Mouse (Mus musculus) embryonic facial prominence, embryonic 10.5 days (tissue): Measurements from ENCODE around the gene Gm4969. TPM values are rescaled to one million over a fixed set of nuclear protein-coding genes. Genes with fewer than 3 reads are reported as not detected.

Experiments
- DNase-seq: peaks from one replicate; pipeline ENCODE4 v3.0.0-alpha.2; 2017; ENCODE audit warnings: low spot score
- H3K27ac ChIP-seq: fragments of 300-500 bp; sonication (generic); replicated peaks from 2 replicates; pipeline ENCODE4 v1.5.1; 2016; ENCODE audit warnings: mild to moderate bottlenecking
- H3K27me3 ChIP-seq: fragments of 300-500 bp; sonication (generic); replicated peaks from 2 replicates; pipeline ENCODE4 v1.6.1; 2016; ENCODE audit warnings: low read depth, mild to moderate bottlenecking; ENCODE audit not compliant: poor library complexity, severe bottlenecking
- H3K36me3 ChIP-seq: fragments of 300-500 bp; sonication (generic); replicated peaks from 2 replicates; pipeline ENCODE4 v1.6.1; 2016; ENCODE audit warnings: mild to moderate bottlenecking, moderate library complexity
- H3K4me1 ChIP-seq: fragments of 300-500 bp; sonication (generic); 2 replicates; pipeline ENCODE4 v1.6.1; 2016
- H3K4me3 ChIP-seq: fragments of 300-500 bp; sonication (generic); 2 replicates; pipeline ENCODE4 v1.5.1; 2016; ENCODE audit warnings: mild to moderate bottlenecking, moderate library complexity
- H3K9me3 ChIP-seq: fragments of 300-500 bp; sonication (generic); 2 replicates; pipeline ENCODE4 v1.6.1; 2016; ENCODE audit warnings: mild to moderate bottlenecking
- WGBS: fragments of 180-500 bp; shearing (Covaris S2); methylation state at CpG from one replicate; pipeline ENCODE4 v1.1.7; 2016; 5-methylcytosine and 5-hydroxymethylcytosine counted together
- polyA plus RNA-seq: library from polyadenylated mRNA; unstranded; fragments of >200 nt; fragmentation: Nextera tagmentation; extraction: Ambion mirVana; gene quantifications from 2 replicates; pipeline ENCODE4 v1.2.1, GENCODE M21; 2016

Gm4969 gene
- polyA plus RNA-seq, 1 experiment from 2014 or later: 1.9 TPM

GRCm38 (mm10) chr7:19131324-19131848, 13.2 kb upstream of the Gm4969 start:
- H3K27me3 ChIP-seq: no peaks in the 10 kb centered on the region
- under 1% methylated on average over 39 of the region's 39 CpGs for WGBS
- H3K27ac ChIP-seq: peak overlapping the region; percentile 87
- no peaks in the 10 kb centered on the region for H3K9me3 ChIP-seq
- DNase-seq: peak; percentile 99
- peak overlapping the region; percentile 58 for H3K4me3 ChIP-seq
- H3K36me3 ChIP-seq: peaks cover 52% of the 10 kb centered on the region
- H3K4me1 ChIP-seq: peaks cover 17% of the 10 kb centered on the region

DNA sequence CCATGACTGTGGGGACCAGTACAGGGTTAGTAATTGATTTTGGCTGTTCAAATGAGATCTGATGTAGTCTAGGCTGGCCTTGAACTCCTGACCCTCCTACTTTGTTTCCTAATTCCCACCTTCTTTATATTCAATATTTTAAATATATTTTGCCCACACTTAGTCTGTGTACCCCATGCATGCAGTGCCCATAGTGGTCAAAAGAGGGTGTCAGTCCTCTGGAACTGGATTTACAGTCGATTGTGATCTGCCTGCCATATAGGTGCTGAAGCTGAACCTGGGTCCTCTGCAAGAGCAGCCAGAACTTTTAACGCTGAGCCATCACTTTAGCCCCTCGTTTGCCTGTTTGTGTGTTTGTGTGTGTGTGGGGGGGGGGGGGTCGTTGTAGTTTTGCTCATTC, 12.5 kb upstream of the Gm4969 start:
- Histone ChIP-seq H3K36me3 (peaks cover 49% of the 10 kb centered on the region), H3K27ac (peak overlapping the region; percentile 87), H3K4me3 (peak overlapping the region; percentile 58), H3K9me3 (no peaks in the 10 kb centered on the region), H3K4me1 (peaks cover 17% of the 10 kb centered on the region), H3K27me3 (no peaks in the 10 kb centered on the region)
- WGBS: 29% methylated on average over 4 of the region's 4 CpGs
- no peak for DNase-seq

GRCm38 (mm10) chr7:19129396-19129795, 11.2 kb upstream of the Gm4969 start:
- Histone ChIP-seq H3K4me3 (no peak overlapping the region), H3K4me1 (peaks cover 22% of the 10 kb centered on the region), H3K27me3 (no peaks in the 10 kb centered on the region), H3K36me3 (peaks cover 36% of the 10 kb centered on the region), H3K27ac (no peak overlapping the region), H3K9me3 (no peaks in the 10 kb centered on the region)
- no peak for DNase-seq
- 97% methylated on average over 5 of the region's 5 CpGs for WGBS

DNA sequence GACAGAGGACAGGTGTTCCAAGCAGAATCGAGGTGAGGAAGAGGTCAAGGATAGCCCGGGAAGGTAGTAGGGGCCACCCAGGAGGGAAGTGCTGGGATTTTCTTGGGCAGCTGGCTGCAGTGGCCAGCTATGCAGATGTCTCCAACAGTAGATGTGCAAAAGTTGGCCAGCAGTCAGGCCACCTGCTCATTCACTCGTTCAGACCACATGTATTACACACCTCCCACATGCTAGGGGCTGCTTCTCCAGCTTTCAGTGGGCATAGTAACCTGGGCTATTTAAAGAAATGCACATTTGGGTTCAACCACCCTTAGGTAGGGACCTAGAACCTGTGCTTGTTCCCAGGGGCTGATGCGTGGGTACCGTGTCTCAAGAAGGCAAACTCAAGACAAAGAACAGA, 9.6 kb upstream of the Gm4969 start:
- no peak for DNase-seq
- Histone ChIP-seq H3K9me3 (no peaks in the 10 kb centered on the region), H3K36me3 (peaks cover 28% of the 10 kb centered on the region), H3K27me3 (no peaks in the 10 kb centered on the region), H3K27ac (no peak overlapping the region), H3K4me3 (no peak overlapping the region), H3K4me1 (peaks cover 22% of the 10 kb centered on the region)
- WGBS: 91% methylated on average over 5 of the region's 5 CpGs

DNA sequence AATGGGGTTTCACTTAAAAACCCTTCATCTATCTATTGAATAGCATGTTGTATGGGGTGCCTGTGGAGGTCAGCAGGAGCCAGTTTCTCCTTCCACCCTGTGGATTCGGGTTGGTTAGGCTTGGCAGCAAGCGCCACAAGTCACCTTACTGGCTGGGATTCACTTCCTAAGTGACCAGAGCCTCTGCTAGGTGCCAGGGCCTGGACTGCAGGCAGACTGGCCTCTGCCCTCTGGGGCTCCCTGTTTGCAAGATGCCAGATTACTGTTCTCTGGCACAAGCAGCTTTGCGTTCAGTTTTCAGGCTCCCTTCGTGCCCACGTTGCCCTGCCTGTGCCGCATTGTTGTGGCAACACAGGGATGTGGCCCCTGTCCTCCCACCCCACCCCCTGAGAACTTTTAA, 6.5 kb upstream of the Gm4969 start:
- H3K4me1 ChIP-seq: peaks cover 18% of the 10 kb centered on the region
- H3K27me3 ChIP-seq: no peaks in the 10 kb centered on the region
- no peak for DNase-seq
- 91% methylated on average over 6 of the region's 6 CpGs for WGBS
- H3K4me3 ChIP-seq: no peak overlapping the region
- H3K36me3 ChIP-seq: peaks cover 33% of the 10 kb centered on the region
- no peaks in the 10 kb centered on the region for H3K9me3 ChIP-seq
- H3K27ac ChIP-seq: no peak overlapping the region

DNA sequence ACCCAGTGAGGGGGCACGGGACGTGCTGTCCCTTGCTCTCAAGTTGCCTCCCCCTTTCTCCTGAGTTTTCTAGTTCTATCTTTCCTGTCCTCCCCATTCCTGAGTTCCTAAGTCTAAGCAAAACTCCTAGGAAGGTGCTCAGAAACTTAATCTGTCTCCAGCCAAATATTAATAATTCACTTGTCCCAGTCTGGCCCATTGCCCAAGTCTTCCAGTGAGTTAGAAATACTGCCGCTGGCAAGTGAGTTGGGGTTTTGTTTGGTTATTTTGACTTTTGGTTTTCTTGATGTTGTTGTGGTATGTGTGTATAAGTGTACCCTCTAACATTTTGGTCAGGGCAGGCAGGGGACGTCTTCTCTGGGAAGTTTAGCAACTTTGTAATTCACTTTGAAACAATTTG, 3.5 kb upstream of the Gm4969 start:
- Histone ChIP-seq H3K27me3 (peaks cover 12% of the 10 kb centered on the region), H3K27ac (no peak overlapping the region), H3K9me3 (peaks cover 11% of the 10 kb centered on the region), H3K4me1 (peaks cover 24% of the 10 kb centered on the region), H3K4me3 (no peak overlapping the region), H3K36me3 (peaks cover 13% of the 10 kb centered on the region)
- WGBS: 94% methylated on average over 4 of the region's 4 CpGs
- DNase-seq: no peak

GRCm38 (mm10) chr7:19119631-19120429, 1.7 kb upstream of the Gm4969 start, which contains the start of gene Fbxo46:
Gene Fbxo46, plus strand, starts transcription at chr7:19119859.
- Histone ChIP-seq H3K36me3 (peaks cover 9% of the 10 kb centered on the region), H3K9me3 (peaks cover 13% of the 10 kb centered on the region), H3K27ac (peak within 1 kb of the TSS; percentile 85), H3K27me3 (peaks cover 12% of the 10 kb centered on the region), H3K4me3 (peak within 1 kb of the TSS; percentile 73), H3K4me1 (peaks cover 22% of the 10 kb centered on the region)
- peak; percentile 92 for DNase-seq
- 4% methylated on average over 34 of the region's 34 CpGs for WGBS

DNA sequence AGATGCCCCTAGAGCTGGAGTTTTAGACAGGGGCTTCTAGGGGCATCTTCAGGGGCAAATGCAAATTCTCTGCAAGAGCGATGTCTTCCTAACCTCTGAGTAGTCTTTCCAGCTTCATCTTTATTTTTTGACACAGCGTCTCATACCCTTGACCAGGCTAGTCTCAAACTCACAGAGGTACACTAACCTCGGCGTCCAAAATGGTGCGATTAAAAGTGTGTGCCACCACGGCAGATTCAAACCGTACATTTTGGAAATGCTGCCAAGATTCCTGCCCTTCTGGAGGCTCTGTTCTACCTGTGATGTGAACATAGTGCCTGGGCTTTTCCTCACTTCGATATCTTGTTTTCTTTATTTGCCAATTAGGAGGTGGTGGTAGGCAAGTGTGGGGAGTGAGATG, 915 bp upstream of the Gm4969 start:
- peaks cover 19% of the 10 kb centered on the region for H3K4me1 ChIP-seq
- DNase-seq: no peak
- H3K27ac ChIP-seq: no peak overlapping the region
- peak overlapping the region; percentile 73; the same call in 1 of the 2 replicates for H3K4me3 ChIP-seq
- H3K36me3 ChIP-seq: peaks cover 9% of the 10 kb centered on the region
- peaks cover 12% of the 10 kb centered on the region for H3K27me3 ChIP-seq
- 93% methylated on average over 8 of the region's 8 CpGs for WGBS
- peaks cover 13% of the 10 kb centered on the region for H3K9me3 ChIP-seq

- WGBS: 80% methylated on average over 1 of the region's 1 CpGs
- H3K4me3 ChIP-seq: no peak overlapping the region
- DNase-seq: no peak
Measured at GRCm38 (mm10) chr7:19109565-19109964, 8.6 kb downstream of the Gm4969 start.

GRCm38 (mm10) chr7:19107436-19107835, 10.7 kb downstream of the Gm4969 start:
- Histone ChIP-seq H3K4me3 (no peak overlapping the region), H3K4me1 (0 out of 2 replicates have a peak, but pooled peaks cover 2% of the 10 kb centered on the region), H3K27ac (no peak overlapping the region), H3K36me3 (no peaks in the 10 kb centered on the region), H3K27me3 (no peaks in the 10 kb centered on the region), H3K9me3 (no peaks in the 10 kb centered on the region)
- no peak for DNase-seq
- WGBS: 65% methylated on average over 3 of the region's 3 CpGs

More at GRCm38 (mm10) chr7:19109565-19109964, 8.6 kb downstream of the Gm4969 start:
- Histone ChIP-seq H3K4me1 (0 out of 2 replicates have a peak, but pooled peaks cover 2% of the 10 kb centered on the region), H3K27ac (no peak overlapping the region), H3K9me3 (no peaks in the 10 kb centered on the region), H3K36me3 (no peaks in the 10 kb centered on the region), H3K27me3 (no peaks in the 10 kb centered on the region)

- no peaks in the 10 kb centered on the region for H3K9me3 ChIP-seq
- no peaks in the 10 kb centered on the region for H3K4me1 ChIP-seq
- no peak overlapping the region for H3K4me3 ChIP-seq
- H3K27me3 ChIP-seq: no peaks in the 10 kb centered on the region
- H3K36me3 ChIP-seq: no peaks in the 10 kb centered on the region
- no peak for DNase-seq
- H3K27ac ChIP-seq: no peak overlapping the region
- 80% methylated on average over 2 of the region's 2 CpGs for WGBS
Measured at GRCm38 (mm10) chr7:19104486-19104885, 13.7 kb downstream of the Gm4969 start.

- no peak for DNase-seq
Measured at GRCm38 (mm10) chr7:19103741-19104140, 14.4 kb downstream of the Gm4969 start.

GRCm38 (mm10) chr7:19100290-19100689, 17.9 kb downstream of the Gm4969 start:
- no peak overlapping the region for H3K27ac ChIP-seq

More at GRCm38 (mm10) chr7:19103741-19104140, 14.4 kb downstream of the Gm4969 start:
- Histone ChIP-seq H3K4me1 (peaks cover 1% of the 10 kb centered on the region; the same call in 1 of the 2 replicates), H3K9me3 (no peaks in the 10 kb centered on the region), H3K4me3 (no peak overlapping the region), H3K27ac (no peak overlapping the region), H3K27me3 (no peaks in the 10 kb centered on the region), H3K36me3 (no peaks in the 10 kb centered on the region)

More at GRCm38 (mm10) chr7:19100290-19100689, 17.9 kb downstream of the Gm4969 start:
- 86% methylated on average over 1 of the region's 1 CpGs for WGBS
- H3K9me3 ChIP-seq: no peaks in the 10 kb centered on the region; the same call in 1 of the 2 replicates
- no peak overlapping the region for H3K4me3 ChIP-seq
- no peaks in the 10 kb centered on the region for H3K27me3 ChIP-seq
- H3K36me3 ChIP-seq: peaks cover 20% of the 10 kb centered on the region
- no peak for DNase-seq
- H3K4me1 ChIP-seq: peaks cover 33% of the 10 kb centered on the region
